Mouse (Mus musculus): ENCODE data around the gene Ubd. TPM values are rescaled to one million over a fixed set of nuclear protein-coding genes. Genes with fewer than 3 reads are reported as not detected.

The Ubd gene
- not detected in 2 replicates for polyA plus RNA-seq (2014; fragmentation: Nextera tagmentation; extraction: Ambion mirVana)

GRCm38 (mm10) chr17:37193656-37194055, at the start of gene Ubd:
TSS of gene Ubd (plus strand) at chr17:37193892.
- ATAC-seq (ENCODE audit: low FRiP score) (no peak), DNase-seq (ENCODE audit: low spot score) (no peak)
- H3K4me1 ChIP-seq (replicated peaks; ENCODE audit: control insufficient read depth, insufficient read depth, low read length): no peaks in the 10 kb centered on the region
- no peak within 1 kb of the TSS for H3K4me3 ChIP-seq (ENCODE audit: low read depth, low read length)
- peaks cover 13% of the 10 kb centered on the region; the same call in 1 of the 2 replicates for H3K27me3 ChIP-seq (ENCODE audit: control insufficient read depth, insufficient read depth, low read length)
- no peak within 1 kb of the TSS for H3K9ac ChIP-seq (ENCODE audit: low read depth, low read length)
- no peaks in the 10 kb centered on the region for H3K36me3 ChIP-seq (ENCODE audit: control insufficient read depth, insufficient read depth, low read length)
- H3K4me2 ChIP-seq (replicated peaks; ENCODE audit: low read depth, low read length): no peak within 1 kb of the TSS
- H3K9me3 ChIP-seq (ENCODE audit: control insufficient read depth, low read length): no peaks in the 10 kb centered on the region
- WGBS: 83% methylated on average over 2 of the region's 2 CpGs
- H3K27ac ChIP-seq (ENCODE audit: low read depth, low read length): no peak within 1 kb of the TSS

GRCm38 (mm10) chr17:37161394-37161793, 32.3 kb upstream of the Ubd start, which contains the start of gene Olfr93:
TSS of gene Olfr93 (minus strand) at chr17:37161494.
- Histone ChIP-seq H3K4me1 (replicated peaks; ENCODE audit: control insufficient read depth, insufficient read depth, low read length) (no peaks in the 10 kb centered on the region), H3K36me3 (ENCODE audit: control insufficient read depth, insufficient read depth, low read length) (no peaks in the 10 kb centered on the region), H3K4me3 (ENCODE audit: low read depth, low read length) (no peak within 1 kb of the TSS), H3K27me3 (ENCODE audit: control insufficient read depth, insufficient read depth, low read length) (no peaks in the 10 kb centered on the region), H3K9ac (ENCODE audit: low read depth, low read length) (no peak within 1 kb of the TSS), H3K27ac (ENCODE audit: low read depth, low read length) (no peak within 1 kb of the TSS), H3K4me2 (replicated peaks; ENCODE audit: low read depth, low read length) (no peak within 1 kb of the TSS), H3K9me3 (ENCODE audit: control insufficient read depth, low read length) (no peaks in the 10 kb centered on the region)
- DNase-seq (ENCODE audit: low spot score) (no peak), ATAC-seq (ENCODE audit: low FRiP score) (no peak)

GRCm38 (mm10) chr17:37185474-37185873, 8.2 kb upstream of the Ubd start:
- no peak for DNase-seq (ENCODE audit: low spot score)
- Histone ChIP-seq H3K4me2 (replicated peaks; ENCODE audit: low read depth, low read length) (no peak overlapping the region), H3K4me1 (replicated peaks; ENCODE audit: control insufficient read depth, insufficient read depth, low read length) (no peaks in the 10 kb centered on the region), H3K36me3 (ENCODE audit: control insufficient read depth, insufficient read depth, low read length) (no peaks in the 10 kb centered on the region), H3K27me3 (ENCODE audit: control insufficient read depth, insufficient read depth, low read length) (no peaks in the 10 kb centered on the region), H3K9me3 (ENCODE audit: control insufficient read depth, low read length) (no peaks in the 10 kb centered on the region), H3K27ac (ENCODE audit: low read depth, low read length) (no peak overlapping the region), H3K4me3 (ENCODE audit: low read depth, low read length) (no peak overlapping the region), H3K9ac (ENCODE audit: low read depth, low read length) (no peak overlapping the region)
- WGBS: 61% methylated on average over 6 of the region's 6 CpGs
- no peak for ATAC-seq (ENCODE audit: low FRiP score)

- Histone ChIP-seq H3K4me3 (ENCODE audit: low read depth, low read length) (no peak overlapping the region), H3K36me3 (ENCODE audit: control insufficient read depth, insufficient read depth, low read length) (no peaks in the 10 kb centered on the region), H3K4me1 (replicated peaks; ENCODE audit: control insufficient read depth, insufficient read depth, low read length) (no peaks in the 10 kb centered on the region), H3K4me2 (replicated peaks; ENCODE audit: low read depth, low read length) (no peak overlapping the region), H3K9me3 (ENCODE audit: control insufficient read depth, low read length) (no peaks in the 10 kb centered on the region), H3K27me3 (ENCODE audit: control insufficient read depth, insufficient read depth, low read length) (no peaks in the 10 kb centered on the region), H3K27ac (ENCODE audit: low read depth, low read length) (no peak overlapping the region), H3K9ac (ENCODE audit: low read depth, low read length) (no peak overlapping the region)
- DNase-seq (ENCODE audit: low spot score) (peak; percentile 35), ATAC-seq (ENCODE audit: low FRiP score) (no peak)
- 31% methylated on average over 2 of the region's 2 CpGs for whole genome bisulfite sequencing
Observed at GRCm38 (mm10) chr17:37190711-37191110, 3.0 kb upstream of the Ubd start.

- no peaks in the 10 kb centered on the region for H3K9me3 ChIP-seq (ENCODE audit: control insufficient read depth, low read length)
- H3K27ac ChIP-seq (ENCODE audit: low read depth, low read length): no peak overlapping the region
- H3K36me3 ChIP-seq (ENCODE audit: control insufficient read depth, insufficient read depth, low read length): no peaks in the 10 kb centered on the region
- H3K27me3 ChIP-seq (ENCODE audit: control insufficient read depth, insufficient read depth, low read length): peaks cover 9% of the 10 kb centered on the region; the same call in 1 of the 2 replicates
- H3K4me1 ChIP-seq (replicated peaks; ENCODE audit: control insufficient read depth, insufficient read depth, low read length): no peaks in the 10 kb centered on the region
- H3K4me3 ChIP-seq (ENCODE audit: low read depth, low read length): no peak overlapping the region
- H3K4me2 ChIP-seq (replicated peaks; ENCODE audit: low read depth, low read length): no peak overlapping the region
- no peak overlapping the region for H3K9ac ChIP-seq (ENCODE audit: low read depth, low read length)
- DNase-seq (ENCODE audit: low spot score) (no peak), ATAC-seq (ENCODE audit: low FRiP score) (no peak)
Observed at GRCm38 (mm10) chr17:37193032-37193431, 660 bp upstream of the Ubd start.

GRCm38 (mm10) chr17:37194782-37195181, 1.1 kb downstream of the Ubd start:
- no peak overlapping the region for H3K9ac ChIP-seq (ENCODE audit: low read depth, low read length)
- no peak overlapping the region for H3K27ac ChIP-seq (ENCODE audit: low read depth, low read length)
- H3K4me1 ChIP-seq (replicated peaks; ENCODE audit: control insufficient read depth, insufficient read depth, low read length): no peaks in the 10 kb centered on the region
- peaks cover 13% of the 10 kb centered on the region; the same call in 1 of the 2 replicates for H3K27me3 ChIP-seq (ENCODE audit: control insufficient read depth, insufficient read depth, low read length)
- DNase-seq (ENCODE audit: low spot score): no peak
- no peak overlapping the region for H3K4me2 ChIP-seq (replicated peaks; ENCODE audit: low read depth, low read length)
- H3K36me3 ChIP-seq (ENCODE audit: control insufficient read depth, insufficient read depth, low read length): no peaks in the 10 kb centered on the region
- no peak for ATAC-seq (ENCODE audit: low FRiP score)
- H3K9me3 ChIP-seq (ENCODE audit: control insufficient read depth, low read length): no peaks in the 10 kb centered on the region
- 92% methylated on average over 5 of the region's 5 CpGs for WGBS
- H3K4me3 ChIP-seq (ENCODE audit: low read depth, low read length): no peak overlapping the region

GRCm38 (mm10) chr17:37196845-37197724, 3.4 kb downstream of the Ubd start:
- peaks cover 13% of the 10 kb centered on the region; the same call in 1 of the 2 replicates for H3K27me3 ChIP-seq (ENCODE audit: control insufficient read depth, insufficient read depth, low read length)
- H3K9me3 ChIP-seq (ENCODE audit: control insufficient read depth, low read length): no peaks in the 10 kb centered on the region
- no peaks in the 10 kb centered on the region for H3K4me1 ChIP-seq (replicated peaks; ENCODE audit: control insufficient read depth, insufficient read depth, low read length)
- DNase-seq (ENCODE audit: low spot score): peak; percentile 71
- ATAC-seq (ENCODE audit: low FRiP score): peak; percentile 92
- H3K27ac ChIP-seq (ENCODE audit: low read depth, low read length): no peak overlapping the region
- H3K4me2 ChIP-seq (replicated peaks; ENCODE audit: low read depth, low read length): peak overlapping the region; percentile 90
- no peaks in the 10 kb centered on the region for H3K36me3 ChIP-seq (ENCODE audit: control insufficient read depth, insufficient read depth, low read length)
- under 1% methylated on average over 71 of the region's 77 CpGs for WGBS
- H3K4me3 ChIP-seq (ENCODE audit: low read depth, low read length): peak overlapping the region; percentile 56
- H3K9ac ChIP-seq (ENCODE audit: low read depth, low read length): peak overlapping the region; percentile 56

- Histone ChIP-seq H3K4me2 (replicated peaks; ENCODE audit: low read depth, low read length) (no peak within 1 kb of the TSS), H3K9ac (ENCODE audit: low read depth, low read length) (no peak within 1 kb of the TSS), H3K27me3 (ENCODE audit: control insufficient read depth, insufficient read depth, low read length) (peaks cover 13% of the 10 kb centered on the region; the same call in 1 of the 2 replicates), H3K36me3 (ENCODE audit: control insufficient read depth, insufficient read depth, low read length) (no peaks in the 10 kb centered on the region), H3K27ac (ENCODE audit: low read depth, low read length) (no peak within 1 kb of the TSS), H3K9me3 (ENCODE audit: control insufficient read depth, low read length) (no peaks in the 10 kb centered on the region), H3K4me1 (replicated peaks; ENCODE audit: control insufficient read depth, insufficient read depth, low read length) (no peaks in the 10 kb centered on the region), H3K4me3 (ENCODE audit: low read depth, low read length) (no peak within 1 kb of the TSS)
- ATAC-seq (ENCODE audit: low FRiP score) (no peak), DNase-seq (ENCODE audit: low spot score) (no peak)
- 86% methylated on average over 2 of the region's 2 CpGs for WGBS
Observed at GRCm38 (mm10) chr17:37200894-37201293, 7.2 kb downstream of the Ubd start, which contains the start of gene Olfr94. TSS of gene Olfr94 (minus strand) at chr17:37200994.
